Mouse (Mus musculus) liver, adult 2 months (tissue): ENCODE measurements around the gene Inpp5k. TPM values are rescaled to one million over a fixed set of nuclear protein-coding genes. Genes with fewer than 3 reads are reported as not detected.
"Not testable (repeated sequence)": the region's sequence is repeated elsewhere in the genome, so short reads cannot be mapped to it uniquely, and the experiment has no call there.

Source experiments
- DNase-seq: peaks from one replicate; pipeline ENCODE4 v3.0.0-alpha.2; 2011; ENCODE audit warnings: low read depth, low spot score; ENCODE audit errors: extremely low read depth
- H3K27ac ChIP-seq: fragments of 200-500 bp; replicated peaks from 2 replicates; pipeline ENCODE4 v1.5.1; 2012; ENCODE audit warnings: low read depth, mild to moderate bottlenecking, control low read depth, inconsistent platforms, low read length; ENCODE audit not compliant: insufficient read depth
- H3K27me3 ChIP-seq: fragments of 200-500 bp; 2 replicates; pipeline ENCODE4 v1.6.1; 2012; ENCODE audit warnings: mild to moderate bottlenecking, moderate library complexity, low read length, inconsistent platforms; ENCODE audit not compliant: control insufficient read depth, insufficient read depth
- H3K36me3 ChIP-seq: fragments of 200-500 bp; 2 replicates; pipeline ENCODE4 v1.6.1; 2012; ENCODE audit warnings: low read length, inconsistent platforms; ENCODE audit not compliant: control insufficient read depth, insufficient read depth
- H3K4me1 ChIP-seq: fragments of 200-500 bp; 2 replicates; pipeline ENCODE4 v1.6.1; 2011; ENCODE audit warnings: low read length; ENCODE audit not compliant: control insufficient read depth, insufficient read depth
- H3K4me3 ChIP-seq: fragments of 200-500 bp; 2 replicates; pipeline ENCODE4 v1.5.1; 2011; ENCODE audit warnings: low read depth, mild to moderate bottlenecking, control low read depth, low read length, moderate library complexity; ENCODE audit not compliant: insufficient read depth
- H3K79me2 ChIP-seq: fragments of 200-500 bp; 2 replicates; pipeline ENCODE4 v1.6.1; 2012; ENCODE audit warnings: inconsistent platforms, mild to moderate bottlenecking, low read length, moderate library complexity; ENCODE audit not compliant: control insufficient read depth, insufficient read depth
- H3K9ac ChIP-seq: fragments of 200-500 bp; 2 replicates; pipeline ENCODE4 v1.6.1; 2012; ENCODE audit warnings: low read depth, mild to moderate bottlenecking, control low read depth, inconsistent platforms, low read length
- CTCF ChIP-seq: fragments of 200-500 bp; IDR thresholded peaks from 2 replicates; pipeline ENCODE4 v1.5.1; 2011; ENCODE audit warnings: low read depth, low read length, control low read depth
- POLR2A ChIP-seq: fragments of 200-500 bp; IDR thresholded peaks from 2 replicates; pipeline ENCODE4 v1.6.1; 2011; ENCODE audit warnings: low read length, control low read depth; ENCODE audit not compliant: insufficient read depth; ENCODE audit errors: extremely low read depth
- WGBS: fragments of 180-500 bp; shearing (Covaris S2); methylation state at CpG from one replicate; pipeline ENCODE4 v1.1.7; 2018; 5-methylcytosine and 5-hydroxymethylcytosine counted together
- polyA plus RNA-seq: library from polyadenylated mRNA; depleted of rRNA; stranded (reverse); fragments of >200 nt; gene quantifications from 2 replicates; pipeline ENCODE4 v1.2.3, GENCODE M21; 2012; rRNA removed
- total RNA-seq: library from RNA; depleted of rRNA; stranded (reverse); fragments of >200 nt; gene quantifications from 2 replicates; pipeline ENCODE4 v1.2.3, GENCODE M21; 2014; rRNA removed

Inpp5k gene
- total and polyA plus RNA-seq, 2 experiments = 12.3 to 17.2 TPM

GRCm38 (mm10) chr11:75689977-75690376 lies 59.2 kb downstream of the Inpp5k start:
- Histone ChIP-seq H3K79me2 (peaks cover 39% of the 10 kb centered on the region; the same call in 1 of the 2 replicates), H3K4me1 (peaks cover 20% of the 10 kb centered on the region), H3K4me3 (no peak overlapping the region), H3K36me3 (peaks cover 17% of the 10 kb centered on the region), H3K27me3 (no peaks in the 10 kb centered on the region), H3K27ac (no peak overlapping the region), H3K9ac (no peak overlapping the region)
- DNase-seq = no peak
- WGBS = 54% methylated on average over 1 of the region's 1 CpGs
- TF ChIP-seq CTCF (no peak), POLR2A (no peak)

DNA sequence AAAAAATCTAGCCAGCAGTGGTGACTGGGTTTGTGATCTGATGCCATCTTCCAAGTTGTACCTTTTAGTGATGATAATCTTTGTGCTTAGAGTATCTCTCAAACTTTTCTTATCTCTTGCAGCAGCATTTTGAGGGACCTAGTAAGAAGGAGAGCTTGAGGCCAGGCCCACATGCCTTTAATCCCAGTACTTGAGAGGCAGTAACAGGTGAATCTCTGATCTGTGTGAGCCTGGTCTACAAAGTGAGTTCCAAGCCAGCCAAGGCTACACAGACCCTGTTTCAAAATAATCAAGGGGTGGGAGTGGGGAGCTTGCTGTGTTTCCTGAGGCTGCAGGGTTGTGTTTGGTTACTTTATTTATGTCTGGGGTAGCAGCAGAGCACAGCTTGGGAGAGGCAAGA lies 60.3 kb downstream of the Inpp5k start:
- peaks cover 35% of the 10 kb centered on the region; the same call in 1 of the 2 replicates for H3K79me2 ChIP-seq
- no peak for TF ChIP-seq CTCF
- TF ChIP-seq POLR2A = no peak
- no peaks in the 10 kb centered on the region for H3K27me3 ChIP-seq
- no peak for DNase-seq
- H3K4me3 ChIP-seq = no peak overlapping the region
- H3K36me3 ChIP-seq = peaks cover 17% of the 10 kb centered on the region
- no peak overlapping the region for H3K27ac ChIP-seq
- no peak overlapping the region for H3K9ac ChIP-seq
- H3K4me1 ChIP-seq = peaks cover 18% of the 10 kb centered on the region

DNA sequence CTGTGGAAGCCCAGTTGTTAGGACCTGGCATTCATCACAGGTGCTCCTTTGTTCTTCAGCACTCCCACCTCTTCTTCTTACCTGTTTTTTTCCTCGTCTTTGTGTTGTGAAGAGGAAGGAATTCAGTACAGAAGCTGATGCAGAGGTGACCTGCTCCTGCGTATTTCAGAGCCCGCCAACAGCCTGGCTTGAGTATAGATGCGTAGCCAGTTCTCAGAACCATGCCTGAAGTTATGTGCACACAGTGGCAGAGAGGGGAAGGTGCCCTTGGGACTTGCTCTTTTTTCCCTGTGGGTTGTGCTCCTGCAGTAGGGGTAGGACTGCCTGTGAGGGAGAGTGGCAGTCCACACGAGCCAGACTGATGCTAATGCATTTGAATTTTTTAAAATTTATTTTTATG lies 62.8 kb downstream of the Inpp5k start:
- peaks cover 26% of the 10 kb centered on the region; the same call in 1 of the 2 replicates for H3K79me2 ChIP-seq
- 91% methylated on average over 5 of the region's 5 CpGs for WGBS
- H3K4me3 ChIP-seq = no peak overlapping the region
- TF ChIP-seq POLR2A (no peak), CTCF (no peak)
- H3K27me3 ChIP-seq = no peaks in the 10 kb centered on the region
- no peak overlapping the region for H3K27ac ChIP-seq
- H3K4me1 ChIP-seq = peaks cover 9% of the 10 kb centered on the region; the same call in 1 of the 2 replicates
- no peak overlapping the region for H3K9ac ChIP-seq
- H3K36me3 ChIP-seq = peaks cover 35% of the 10 kb centered on the region
- no peak for DNase-seq

DNA sequence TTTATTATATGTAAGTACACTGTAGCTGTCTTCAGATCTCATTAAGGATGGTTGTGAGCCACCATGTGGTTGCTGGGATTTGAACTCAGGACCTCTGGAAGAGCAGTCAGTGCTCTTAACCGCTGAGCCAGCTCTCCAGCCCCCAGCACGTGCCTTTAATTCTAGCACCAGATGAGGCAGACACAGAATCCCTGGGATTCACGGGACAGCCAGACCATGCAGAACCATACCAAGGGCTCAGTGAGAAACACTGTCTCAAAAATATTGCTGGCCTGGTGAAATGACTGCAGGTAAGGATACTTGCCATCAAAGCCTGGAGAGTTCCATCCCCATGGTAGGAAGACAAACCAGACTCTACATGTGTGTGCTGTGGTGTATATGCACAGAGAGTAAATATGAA lies 66.7 kb downstream of the Inpp5k start:
- H3K79me2 ChIP-seq = peaks cover 10% of the 10 kb centered on the region; the same call in 1 of the 2 replicates
- not testable (repeated sequence) for H3K4me3 ChIP-seq, DNase-seq, H3K27ac ChIP-seq, H3K4me1 ChIP-seq, H3K9ac ChIP-seq, H3K27me3 ChIP-seq
- peaks cover 52% of the 10 kb centered on the region for H3K36me3 ChIP-seq
- WGBS = 95% methylated on average over 3 of the region's 3 CpGs

Other genes with a start within 250 kb of the Inpp5k start
- 810 and 1,243 TPM in 2 replicates for gene Serpinf1, start 208.3 kb upstream of the Inpp5k start, total RNA-seq
- 891 and 972 TPM in 2 replicates for gene Serpinf1, start 208.3 kb upstream of the Inpp5k start, polyA plus RNA-seq
- gene Serpinf2, start 191.4 kb upstream of the Inpp5k start, total RNA-seq = 687 and 824 TPM in 2 replicates
- gene Serpinf2, start 191.4 kb upstream of the Inpp5k start, polyA plus RNA-seq = 1,567 and 1,654 TPM in 2 replicates
- 14.4 and 30.4 TPM in 2 replicates for gene Wdr81, start 176.3 kb upstream of the Inpp5k start, total RNA-seq
- gene Wdr81, start 176.3 kb upstream of the Inpp5k start, polyA plus RNA-seq = 20.3 and 21.5 TPM in 2 replicates
- gene Tlcd2, start 169.3 kb upstream of the Inpp5k start, total RNA-seq = 121 and 238 TPM in 2 replicates
- 237 and 265 TPM in 2 replicates for gene Tlcd2, start 169.3 kb upstream of the Inpp5k start, polyA plus RNA-seq
- gene Prpf8, start 144.2 kb upstream of the Inpp5k start, total RNA-seq = 72.8 and 102 TPM in 2 replicates
- 59.4 and 63.3 TPM in 2 replicates for gene Prpf8, start 144.2 kb upstream of the Inpp5k start, polyA plus RNA-seq
- 23.0 and 27.9 TPM in 2 replicates for gene Rilp, start 120.9 kb upstream of the Inpp5k start, total RNA-seq
- 29.8 and 32.6 TPM in 2 replicates for gene Rilp, start 120.9 kb upstream of the Inpp5k start, polyA plus RNA-seq
- 5.8 and 7.5 TPM in 2 replicates for gene Scarf1, start 117.4 kb upstream of the Inpp5k start, total RNA-seq
- gene Scarf1, start 117.4 kb upstream of the Inpp5k start, polyA plus RNA-seq = 10.3 and 16.9 TPM in 2 replicates
- 4.1 and 8.9 TPM in 2 replicates for gene Slc43a2, start 99.3 kb upstream of the Inpp5k start, total RNA-seq
- 5.2 and 8.0 TPM in 2 replicates for gene Slc43a2, start 99.3 kb upstream of the Inpp5k start, polyA plus RNA-seq
- gene Pitpna, start 42.9 kb upstream of the Inpp5k start, total RNA-seq = 19.7 and 21.0 TPM in 2 replicates
- 24.6 and 28.9 TPM in 2 replicates for gene Pitpna, start 42.9 kb upstream of the Inpp5k start, polyA plus RNA-seq
- 15.6 and 17.9 TPM in 2 replicates for gene Myo1c, start 19.5 kb downstream of the Inpp5k start, total RNA-seq
- 17.0 and 21.5 TPM in 2 replicates for gene Myo1c, start 19.5 kb downstream of the Inpp5k start, polyA plus RNA-seq
- 50.5 and 51.1 TPM in 2 replicates for gene Crk, start 48.3 kb downstream of the Inpp5k start, total RNA-seq
- 47.7 and 57.5 TPM in 2 replicates for gene Crk, start 48.3 kb downstream of the Inpp5k start, polyA plus RNA-seq
- gene Ywhae, start 101.9 kb downstream of the Inpp5k start, total RNA-seq = 74.6 and 87.7 TPM in 2 replicates
- 90.7 and 96.7 TPM in 2 replicates for gene Ywhae, start 101.9 kb downstream of the Inpp5k start, polyA plus RNA-seq
- gene Doc2b, start 165.1 kb downstream of the Inpp5k start, total RNA-seq = 0.09 and 0.13 TPM in 2 replicates
- gene Doc2b, start 165.1 kb downstream of the Inpp5k start, polyA plus RNA-seq = 0.05 and 0.07 TPM in 2 replicates